Mouse (Mus musculus) spleen, adult 2 months (tissue): ENCODE measurements at regions not wholly inside any gene's neighbourhood (a gene's known extent, or its start where the extent isn't known, plus 50 kb on each side); places are given as distances from the start of the nearest gene placed in this dataset.

Experiments used
- CTCF ChIP-seq: fragments of 200-500 bp; IDR thresholded peaks from 2 replicates; pipeline ENCODE4 v1.5.1; 2011; ENCODE audit warnings: mild to moderate bottlenecking, inconsistent platforms; ENCODE audit not compliant: insufficient read depth, insufficient read length, insufficient replicate concordance; ENCODE audit errors: extremely low read depth
- POLR2A ChIP-seq: fragments of 200-500 bp; IDR thresholded peaks from 2 replicates; pipeline ENCODE4 v1.6.1; 2011; ENCODE audit warnings: low read depth, low read length, inconsistent platforms

DNA sequence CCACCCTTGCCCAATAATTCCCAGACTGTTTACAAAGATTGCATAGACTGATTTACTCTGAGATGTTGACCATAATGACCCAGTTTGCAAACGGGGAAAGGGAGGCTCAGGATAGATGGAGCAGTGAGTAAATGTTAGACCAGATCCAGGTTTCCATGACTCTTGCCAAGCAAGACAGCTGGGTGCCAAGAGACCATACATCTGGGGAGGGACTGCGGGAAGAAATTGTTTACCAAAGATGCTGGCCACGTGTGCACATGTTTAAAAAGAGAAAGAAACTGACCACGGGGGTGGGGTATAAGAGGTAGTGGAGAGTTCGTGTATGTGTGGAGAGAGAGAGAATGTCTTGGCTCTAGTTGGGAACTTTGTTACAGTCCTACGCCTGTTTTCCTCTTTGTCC is 285.7 kb upstream of the Zmiz1 start:
- TF ChIP-seq POLR2A (no peak), CTCF (no peak)
